Mouse (Mus musculus): Measurements from ENCODE around the gene Adam1a. TPM values are rescaled to one million over a fixed set of nuclear protein-coding genes. Genes with fewer than 3 reads are reported as not detected.

Gene Adam1a
- polyA plus RNA-seq, 1 experiment from 2014 or later: 0.50 TPM

- Histone ChIP-seq H3K9me3 (ENCODE audit: control insufficient read depth, low read length) (no peaks in the 10 kb centered on the region), H3K4me2 (replicated peaks; ENCODE audit: low read depth) (no peak overlapping the region), H3K27me3 (ENCODE audit: control insufficient read depth, insufficient read depth, low read length) (no peaks in the 10 kb centered on the region), H3K27ac (replicated peaks) (no peak overlapping the region), H3K4me3 (ENCODE audit: low read depth, low read length) (no peak overlapping the region), H3K9ac (ENCODE audit: low read length) (no peak overlapping the region), H3K36me3 (ENCODE audit: control insufficient read depth, insufficient read depth, low read length) (peaks cover 4% of the 10 kb centered on the region), H3K4me1 (replicated peaks; ENCODE audit: control insufficient read depth, insufficient read depth) (no peaks in the 10 kb centered on the region)
- WGBS: 76% methylated on average over 1 of the region's 1 CpGs
- TF ChIP-seq EP300 (optimal IDR thresholded peaks at IDR 0.05) (no peak), CTCF (IDR thresholded peaks at IDR 0.05; ENCODE audit: low read depth) (no peak)
- no peak for ATAC-seq (ENCODE audit: low FRiP score, low TSS enrichment)
- DNase-seq (ENCODE audit: low spot score): no peak
Measured at GRCm38 (mm10) chr5:121570787-121571186, 25.5 kb upstream of the Adam1a start.

GRCm38 (mm10) chr5:121569881-121570420 is 24.7 kb upstream of the Adam1a start:
- 67% methylated on average over 9 of the region's 9 CpGs for WGBS
- Histone ChIP-seq H3K9ac (ENCODE audit: low read length) (no peak overlapping the region), H3K27ac (replicated peaks) (no peak overlapping the region), H3K4me3 (ENCODE audit: low read depth, low read length) (no peak overlapping the region), H3K4me1 (replicated peaks; ENCODE audit: control insufficient read depth, insufficient read depth) (no peaks in the 10 kb centered on the region), H3K4me2 (replicated peaks; ENCODE audit: low read depth) (no peak overlapping the region), H3K36me3 (ENCODE audit: control insufficient read depth, insufficient read depth, low read length) (peaks cover 4% of the 10 kb centered on the region), H3K9me3 (ENCODE audit: control insufficient read depth, low read length) (no peaks in the 10 kb centered on the region), H3K27me3 (ENCODE audit: control insufficient read depth, insufficient read depth, low read length) (no peaks in the 10 kb centered on the region)
- no peak for TF ChIP-seq CTCF (IDR thresholded peaks at IDR 0.05; ENCODE audit: low read depth)
- TF ChIP-seq EP300 (optimal IDR thresholded peaks at IDR 0.05): no peak
- ATAC-seq (ENCODE audit: low FRiP score, low TSS enrichment) (no peak), DNase-seq (ENCODE audit: low spot score) (no peak)

DNA sequence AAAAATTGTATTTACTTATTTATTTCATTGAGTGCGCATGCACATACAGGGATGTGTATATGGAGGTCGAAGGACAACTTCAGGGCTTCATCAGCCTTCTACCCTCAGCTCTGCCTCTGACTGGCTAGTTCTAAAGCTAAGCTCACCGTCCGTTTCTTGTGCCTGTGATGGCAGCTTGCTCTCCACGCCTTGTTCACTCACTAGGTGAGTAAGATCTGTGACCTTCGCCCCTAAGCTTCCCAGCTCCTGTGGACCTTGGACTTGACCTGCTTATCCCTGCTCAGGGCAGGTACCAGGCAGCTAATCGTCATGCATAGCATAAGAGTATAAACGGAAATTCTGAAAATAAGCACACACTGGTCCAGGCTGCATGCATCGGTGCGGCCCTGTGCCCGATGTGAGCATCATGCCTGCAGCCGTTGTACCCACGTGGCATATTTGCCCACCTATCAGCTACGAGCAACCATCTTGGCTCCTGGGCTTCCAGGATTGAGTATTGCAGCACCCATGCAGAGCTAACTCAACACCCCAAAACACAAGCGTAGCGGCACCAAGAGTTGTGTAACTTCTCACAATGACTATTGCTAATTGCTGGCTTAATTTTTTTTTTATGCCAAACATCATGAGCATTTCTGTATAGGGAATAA is 20.9 kb upstream of the Adam1a start:
- H3K4me1 ChIP-seq (replicated peaks; ENCODE audit: control insufficient read depth, insufficient read depth): no peaks in the 10 kb centered on the region
- TF ChIP-seq EP300 (optimal IDR thresholded peaks at IDR 0.05) (no peak), CTCF (IDR thresholded peaks at IDR 0.05; ENCODE audit: low read depth) (no peak)
- H3K4me3 ChIP-seq (ENCODE audit: low read depth, low read length): no peak overlapping the region
- H3K27ac ChIP-seq (replicated peaks): no peak overlapping the region
- WGBS: 78% methylated on average over 16 of the region's 16 CpGs
- H3K27me3 ChIP-seq (ENCODE audit: control insufficient read depth, insufficient read depth, low read length): no peaks in the 10 kb centered on the region
- no peaks in the 10 kb centered on the region for H3K9me3 ChIP-seq (ENCODE audit: control insufficient read depth, low read length)
- no peak overlapping the region for H3K9ac ChIP-seq (ENCODE audit: low read length)
- no peak overlapping the region for H3K4me2 ChIP-seq (replicated peaks; ENCODE audit: low read depth)
- ATAC-seq (ENCODE audit: low FRiP score, low TSS enrichment) (peak; percentile 87), DNase-seq (ENCODE audit: low spot score) (peak; percentile 70)
- H3K36me3 ChIP-seq (ENCODE audit: control insufficient read depth, insufficient read depth, low read length): peaks cover 4% of the 10 kb centered on the region

DNA sequence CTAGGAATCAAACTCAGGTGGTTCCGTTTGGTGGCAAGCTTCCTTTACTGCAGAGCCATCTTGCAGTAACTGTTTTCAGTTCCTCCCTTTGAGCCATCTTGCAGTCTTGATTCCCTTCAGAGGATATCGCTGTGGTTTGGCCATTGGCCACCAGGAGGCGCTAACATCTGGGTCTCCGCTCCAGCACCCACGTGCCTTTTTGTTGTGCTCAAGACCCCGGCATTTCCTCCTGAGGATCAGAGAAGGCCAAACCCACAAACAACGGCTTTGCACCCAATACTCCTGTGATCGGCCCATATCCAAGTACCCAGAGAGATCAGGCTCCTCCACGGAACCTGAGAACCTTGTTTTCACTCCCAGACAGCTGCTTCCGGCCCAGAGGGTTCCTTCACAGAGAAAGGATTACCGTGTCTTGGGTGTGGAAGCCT is 19.2 kb upstream of the Adam1a start:
- H3K4me1 ChIP-seq (replicated peaks; ENCODE audit: control insufficient read depth, insufficient read depth): no peaks in the 10 kb centered on the region
- no peak for TF ChIP-seq EP300 (optimal IDR thresholded peaks at IDR 0.05)
- peak; percentile 93 for TF ChIP-seq CTCF (IDR thresholded peaks at IDR 0.05; ENCODE audit: low read depth)
- peak overlapping the region; percentile 44 for H3K4me2 ChIP-seq (replicated peaks; ENCODE audit: low read depth)
- H3K9ac ChIP-seq (ENCODE audit: low read length): no peak overlapping the region
- ATAC-seq (ENCODE audit: low FRiP score, low TSS enrichment) (peak; percentile 38; the same call in 1 of the 2 replicates), DNase-seq (ENCODE audit: low spot score) (peak; percentile 85)
- no peaks in the 10 kb centered on the region for H3K36me3 ChIP-seq (ENCODE audit: control insufficient read depth, insufficient read depth, low read length)
- H3K27ac ChIP-seq (replicated peaks): 0 out of 2 replicates have a peak overlapping the region, but pooled peaks have one; percentile 35
- no peaks in the 10 kb centered on the region for H3K27me3 ChIP-seq (ENCODE audit: control insufficient read depth, insufficient read depth, low read length)
- H3K9me3 ChIP-seq (ENCODE audit: control insufficient read depth, low read length): no peaks in the 10 kb centered on the region
- H3K4me3 ChIP-seq (ENCODE audit: low read depth, low read length): no peak overlapping the region; the same call in 1 of the 2 replicates
- 7% methylated on average over 11 of the region's 11 CpGs for WGBS

DNA sequence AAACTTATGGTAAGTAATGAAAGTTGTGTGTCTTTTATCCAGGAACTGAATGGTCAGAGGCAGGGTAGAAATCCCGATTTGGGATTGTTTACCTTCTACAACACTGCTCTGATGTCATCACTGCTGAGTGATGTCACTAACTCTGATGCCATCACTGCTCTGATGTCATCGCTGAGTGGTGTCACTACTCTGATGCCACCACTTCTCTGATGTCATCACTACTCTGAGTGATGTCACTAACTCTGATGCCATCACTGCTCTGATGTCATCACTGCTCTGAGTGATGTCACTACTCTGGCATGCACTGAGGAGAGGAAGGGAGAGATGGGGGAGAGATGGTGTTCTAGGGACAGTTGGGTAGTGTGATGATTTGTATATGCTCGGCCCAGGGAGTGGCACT is 17.2 kb upstream of the Adam1a start:
- DNase-seq (ENCODE audit: low spot score) (no peak), ATAC-seq (ENCODE audit: low FRiP score, low TSS enrichment) (no peak)
- Histone ChIP-seq H3K36me3 (ENCODE audit: control insufficient read depth, insufficient read depth, low read length) (no peaks in the 10 kb centered on the region), H3K9me3 (ENCODE audit: control insufficient read depth, low read length) (no peaks in the 10 kb centered on the region), H3K4me2 (replicated peaks; ENCODE audit: low read depth) (no peak overlapping the region), H3K9ac (ENCODE audit: low read length) (no peak overlapping the region), H3K4me3 (ENCODE audit: low read depth, low read length) (no peak overlapping the region), H3K27me3 (ENCODE audit: control insufficient read depth, insufficient read depth, low read length) (no peaks in the 10 kb centered on the region), H3K4me1 (replicated peaks; ENCODE audit: control insufficient read depth, insufficient read depth) (no peaks in the 10 kb centered on the region), H3K27ac (replicated peaks) (no peak overlapping the region)
- 78% methylated on average over 3 of the region's 3 CpGs for WGBS
- no peak for TF ChIP-seq EP300 (optimal IDR thresholded peaks at IDR 0.05)
- TF ChIP-seq CTCF (IDR thresholded peaks at IDR 0.05; ENCODE audit: low read depth): no peak

- 0 out of 2 replicates have a peak, but pooled peaks cover 2% of the 10 kb centered on the region for H3K4me1 ChIP-seq (replicated peaks; ENCODE audit: control insufficient read depth, insufficient read depth)
- H3K4me3 ChIP-seq (ENCODE audit: low read depth, low read length): no peak overlapping the region
- no peaks in the 10 kb centered on the region for H3K27me3 ChIP-seq (ENCODE audit: control insufficient read depth, insufficient read depth, low read length)
- DNase-seq (ENCODE audit: low spot score) (no peak), ATAC-seq (ENCODE audit: low FRiP score, low TSS enrichment) (no peak)
- WGBS: 85% methylated on average over 7 of the region's 7 CpGs
- no peak overlapping the region for H3K27ac ChIP-seq (replicated peaks)
- H3K36me3 ChIP-seq (ENCODE audit: control insufficient read depth, insufficient read depth, low read length): no peaks in the 10 kb centered on the region
- no peak for TF ChIP-seq CTCF (IDR thresholded peaks at IDR 0.05; ENCODE audit: low read depth)
- TF ChIP-seq EP300 (optimal IDR thresholded peaks at IDR 0.05): no peak
- H3K9ac ChIP-seq (ENCODE audit: low read length): no peak overlapping the region
- H3K9me3 ChIP-seq (ENCODE audit: control insufficient read depth, low read length): no peaks in the 10 kb centered on the region
- no peak overlapping the region for H3K4me2 ChIP-seq (replicated peaks; ENCODE audit: low read depth)
Measured at GRCm38 (mm10) chr5:121549196-121549595, 3.9 kb upstream of the Adam1a start.
